Mouse (Mus musculus): ENCODE results near the gene Sfxn2. TPM values are rescaled to one million over a fixed set of nuclear protein-coding genes. Genes with fewer than 3 reads are reported as not detected.
A peak's percentile ranks its signal among the peaks of the same experiment; 100 is the strongest.

Gene Sfxn2
- total and polyA plus RNA-seq, 3 experiments, result 20.3 to 36.6 (median 21.2) TPM

DNA sequence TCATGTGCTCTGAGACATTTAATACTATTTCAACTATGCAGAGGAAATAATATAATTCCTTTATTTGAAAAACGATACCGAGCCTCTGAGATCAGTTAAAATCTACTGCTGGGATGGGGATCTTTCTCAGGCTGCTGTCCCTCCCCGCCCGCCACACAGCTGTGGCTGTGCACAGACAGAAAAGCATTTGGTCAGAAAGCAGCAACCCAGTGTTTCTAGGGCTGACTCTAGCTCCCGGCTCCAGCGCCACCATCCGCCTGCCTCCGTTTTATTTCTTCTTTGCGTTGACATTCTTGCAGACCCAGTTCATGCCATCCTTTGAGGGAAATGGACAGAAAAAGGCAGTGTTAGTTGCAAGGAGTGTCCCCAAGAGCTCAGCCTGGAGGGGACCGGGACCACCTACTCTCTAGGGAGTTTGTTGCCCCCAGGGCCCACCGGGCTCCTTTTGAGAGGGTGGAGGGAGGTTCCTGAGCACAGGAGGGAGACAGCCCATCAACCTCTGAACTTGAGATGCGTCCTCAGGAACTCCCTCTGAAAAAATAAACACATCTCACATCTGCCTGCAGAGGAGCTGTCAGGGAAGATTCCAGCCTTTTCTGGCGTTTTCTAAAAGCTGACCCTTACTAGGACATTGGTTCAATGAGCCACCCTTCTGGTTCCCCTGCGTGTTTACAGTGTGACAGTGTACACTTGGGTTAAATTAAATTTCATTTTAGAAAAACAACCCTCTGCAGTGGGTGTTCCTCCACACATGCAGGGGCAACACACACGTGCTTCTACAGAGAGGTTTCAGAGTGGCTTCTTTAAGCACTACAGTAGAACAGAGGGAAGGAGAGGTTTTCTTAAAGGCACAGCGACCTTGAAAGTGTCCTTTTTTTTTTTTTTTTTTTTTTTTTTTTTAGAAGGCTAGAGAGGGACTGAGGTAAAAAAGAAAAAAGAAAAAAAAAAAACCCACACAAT is 41.8 kb upstream of the Sfxn2 start (continued):
- TF ChIP-seq JUND (IDR thresholded peaks at IDR 0.05; ENCODE audit: low read depth, low read length) (no peak), NELFE (IDR thresholded peaks at IDR 0.05; ENCODE audit: low read depth, low read length) (peak; percentile 31), SIN3A (IDR thresholded peaks at IDR 0.05; ENCODE audit: low read length) (peak; percentile 75; the same call in 1 of the 2 replicates), USF1 (IDR thresholded peaks at IDR 0.05; ENCODE audit: low read depth, low read length) (no peak), TAL1 (IDR thresholded peaks at IDR 0.05; ENCODE audit: low read length) (no peak)

GRCm38 (mm10) chr19:46532031-46532688 is 41.0 kb upstream of the Sfxn2 start:
- Histone ChIP-seq H3K9ac (ENCODE audit: control insufficient read depth, low read depth, low read length, poor library complexity, severe bottlenecking) (peak overlapping the region; percentile 72), H3K4me3 (ENCODE audit: control insufficient read depth in 1 of 2, insufficient read depth in 1 of 2, low read depth in 2 of 2, low read length in 2 of 2) (peak overlapping the region in 1 of 2 experiments; percentile 44; a peak in 1 of 4 replicates), H3K27ac (ENCODE audit: control insufficient read depth, low read depth, low read length) (peak overlapping the region; percentile 82), H3K36me3 (ENCODE audit: control insufficient read depth in 1 of 2, insufficient read depth in 2 of 2, low read length in 2 of 2) (peaks cover 0 to 25% of the 10 kb centered on the region in 2 experiments; a peak in 2 of 4 replicates), H3K27me3 (ENCODE audit: control insufficient read depth in 1 of 2, insufficient read depth in 2 of 2, low read length in 2 of 2) (no peaks in the 10 kb centered on the region), H3K4me1 (ENCODE audit: control insufficient read depth in 1 of 2, insufficient read depth in 2 of 2, low read length in 2 of 2) (peaks cover 12 to 30% of the 10 kb centered on the region in 2 experiments), H3K9me3 (replicated peaks; ENCODE audit: insufficient read depth, low read length) (no peaks in the 10 kb centered on the region), H3K79me2 (ENCODE audit: control insufficient read depth, insufficient read depth, low read length, poor library complexity) (no peaks in the 10 kb centered on the region; the same call in 1 of the 2 replicates)
- peak; percentile 95 for DNase-seq (ENCODE audit: low read depth, low spot score)
- peak in 2 of 3 experiments; percentile 18 to 29; a peak in 3 of 6 replicates for TF ChIP-seq CTCF (IDR thresholded peaks at IDR 0.05 in 2 of 3, conservative IDR thresholded peaks at IDR 0.05 in 1 of 3; ENCODE audit: control insufficient read depth in 1 of 3, insufficient read depth in 1 of 3, low read depth in 2 of 3, low read length in 3 of 3, poor library complexity in 1 of 3, severe bottlenecking in 1 of 3)
- TF ChIP-seq ZKSCAN1 (IDR thresholded peaks at IDR 0.05; ENCODE audit: low read depth, low read length), result peak; percentile 65; the same call in 1 of the 2 replicates
- TF ChIP-seq MEF2A (IDR thresholded peaks at IDR 0.05; ENCODE audit: extremely low read depth, insufficient replicate concordance, low read depth, low read length, poor library complexity, severe bottlenecking), result peak; percentile 36; the same call in 1 of the 2 replicates
- peak; percentile 94 for TF ChIP-seq MXI1 (IDR thresholded peaks at IDR 0.05; ENCODE audit: low read depth, low read length)
- TF ChIP-seq USF1 (IDR thresholded peaks at IDR 0.05; ENCODE audit: low read depth, low read length), result peak; percentile 90
- TF ChIP-seq SMC3 (IDR thresholded peaks at IDR 0.05; ENCODE audit: low read depth, low read length), result 0 out of 2 replicates have a peak, but pooled peaks have one; percentile 8
- peak; percentile 86 for TF ChIP-seq BHLHE40 (IDR thresholded peaks at IDR 0.05; ENCODE audit: borderline replicate concordance, low read depth, low read length)
- TF ChIP-seq ETS1 (IDR thresholded peaks at IDR 0.05; ENCODE audit: low read depth, low read length), result peak; percentile 92
- TF ChIP-seq MYB (IDR thresholded peaks at IDR 0.05; ENCODE audit: low read depth, low read length), result peak; percentile 35; the same call in 1 of the 2 replicates
- TF ChIP-seq CHD2 (IDR thresholded peaks at IDR 0.05; ENCODE audit: low read length), result peak; percentile 60; the same call in 1 of the 2 replicates
- TF ChIP-seq HCFC1 (IDR thresholded peaks at IDR 0.05; ENCODE audit: low read depth, low read length), result 0 out of 2 replicates have a peak, but pooled peaks have one; percentile 63
- TF ChIP-seq TAL1 (IDR thresholded peaks at IDR 0.05; ENCODE audit: low read length), result peak; percentile 71
- no peak for TF ChIP-seq POLR2AphosphoS5 (IDR thresholded peaks at IDR 0.05; ENCODE audit: borderline replicate concordance, low read depth, low read length)
- TF ChIP-seq CHD1 (IDR thresholded peaks at IDR 0.05; ENCODE audit: low read depth, low read length), result no peak
- 0 out of 2 replicates have a peak, but pooled peaks have one; percentile 53 for TF ChIP-seq POLR2AphosphoS2 (IDR thresholded peaks at IDR 0.05; ENCODE audit: low read length)
- peak; percentile 84 to 86 for TF ChIP-seq EP300 (IDR thresholded peaks at IDR 0.05; ENCODE audit: low read depth in 1 of 2, low read length in 2 of 2)
- TF ChIP-seq MYC (IDR thresholded peaks at IDR 0.05; ENCODE audit: low read depth, low read length), result peak; percentile 82
- TF ChIP-seq ZC3H11A (IDR thresholded peaks at IDR 0.05; ENCODE audit: low read depth, low read length), result no peak
- peak; percentile 78 for TF ChIP-seq RCOR1 (IDR thresholded peaks at IDR 0.05; ENCODE audit: low read depth, low read length)
- peak; percentile 23; the same call in 1 of the 2 replicates for TF ChIP-seq TBP (IDR thresholded peaks at IDR 0.05; ENCODE audit: low read depth, low read length)
- no peak for TF ChIP-seq RAD21 (IDR thresholded peaks at IDR 0.05; ENCODE audit: low read depth, low read length)
- TF ChIP-seq ELF1 (IDR thresholded peaks at IDR 0.05; ENCODE audit: low read depth, low read length), result peak; percentile 82
- TF ChIP-seq NELFE (IDR thresholded peaks at IDR 0.05; ENCODE audit: low read depth, low read length), result peak; percentile 36; the same call in 1 of the 2 replicates
- TF ChIP-seq GABPA (IDR thresholded peaks at IDR 0.05; ENCODE audit: low read depth, low read length), result no peak
- TF ChIP-seq MAZ (IDR thresholded peaks at IDR 0.05; ENCODE audit: low read depth, low read length), result peak; percentile 79; the same call in 1 of the 2 replicates
- TF ChIP-seq UBTF (IDR thresholded peaks at IDR 0.05; ENCODE audit: borderline replicate concordance, insufficient read depth, low read depth, low read length), result no peak
- no peak for TF ChIP-seq KAT2A (conservative IDR thresholded peaks at IDR 0.05; ENCODE audit: low read depth, low read length)
- TF ChIP-seq SIN3A (IDR thresholded peaks at IDR 0.05; ENCODE audit: low read length), result peak; percentile 92
- peak in 1 of 2 experiments; percentile 59; a peak in 1 of 4 replicates for TF ChIP-seq POLR2A (IDR thresholded peaks at IDR 0.05; ENCODE audit: control insufficient read depth in 1 of 2, insufficient read depth in 1 of 2, low read depth in 1 of 2, low read length in 2 of 2, poor library complexity in 1 of 2)

Measured in MEL (cell line).